Mouse (Mus musculus): ENCODE data around the gene Ttc27.
"Not testable (repeated sequence)": the region's sequence is repeated elsewhere in the genome, so short reads cannot be mapped to it uniquely, and the experiment has no call there.

DNA sequence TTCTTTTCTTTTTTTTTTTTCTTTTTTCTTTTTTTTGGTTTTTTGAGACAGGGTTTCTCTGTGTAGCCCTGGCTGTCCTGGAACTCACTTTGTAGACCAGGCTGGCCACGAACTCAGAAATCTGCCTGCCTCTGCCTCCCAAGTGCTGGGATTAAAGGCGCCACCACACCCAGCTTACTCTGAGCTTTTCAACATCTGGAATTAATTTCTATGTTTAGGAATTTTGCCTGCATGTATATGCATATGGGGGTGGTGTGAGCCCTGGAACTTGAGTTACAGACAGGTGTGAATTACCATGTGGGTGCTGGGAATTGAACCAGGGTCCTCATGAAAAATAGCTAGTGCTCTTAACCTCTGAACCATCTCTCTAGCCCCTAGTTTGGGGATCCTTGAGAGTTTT, 15.9 kb upstream of the Ttc27 start:
- not testable (repeated sequence) for TF ChIP-seq EP300, CTCF (IDR thresholded peaks at IDR 0.05; ENCODE audit: low read depth)

Data from liver, embryonic 14.5 days (tissue).